Mouse (Mus musculus) right cerebral cortex, postnatal 10 days (tissue): ENCODE data around the gene Fam207a.

Source experiments
- DNase-seq, 2 experiments: peaks; one replicate each; pipeline ENCODE4 v3.0.0; 2021; ENCODE audit warnings: low spot score in 2 of 2

The Fam207a gene

GRCm38 (mm10) chr10:77455251-77456010 is 60.2 kb downstream of the Fam207a start:
- no peak for DNase-seq

GRCm38 (mm10) chr10:77454795-77455194 is 60.8 kb downstream of the Fam207a start:
- DNase-seq, result no peak

- no peak for DNase-seq
Observed at GRCm38 (mm10) chr10:77451822-77452221, 63.8 kb downstream of the Fam207a start.

- no peak for DNase-seq
Observed at GRCm38 (mm10) chr10:77450159-77450464, 65.5 kb downstream of the Fam207a start.

GRCm38 (mm10) chr10:77449315-77450158 is 66.0 kb downstream of the Fam207a start:
- DNase-seq, result no peak

GRCm38 (mm10) chr10:77448698-77449247 is 66.8 kb downstream of the Fam207a start:
- no peak for DNase-seq

DNA sequence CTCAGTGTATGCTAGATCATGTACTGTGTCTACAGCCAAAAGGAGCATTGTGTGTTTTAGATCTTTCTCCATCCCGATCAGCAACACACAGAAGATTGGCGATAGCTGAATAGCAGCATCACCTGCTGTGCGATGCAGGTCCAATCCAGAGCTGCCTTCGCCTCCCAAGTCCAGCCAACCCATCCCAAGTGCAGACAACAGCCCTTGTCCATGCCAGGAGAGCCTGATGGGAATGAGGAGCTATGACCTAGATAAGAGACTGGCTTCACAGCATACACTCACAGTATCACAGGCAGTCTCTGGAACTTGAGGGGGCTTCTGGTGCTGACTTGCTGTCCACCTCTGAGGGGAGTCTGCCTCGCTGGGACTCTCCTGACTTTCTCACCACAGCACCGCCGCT is 67.4 kb downstream of the Fam207a start:
- DNase-seq, result no peak

DNA sequence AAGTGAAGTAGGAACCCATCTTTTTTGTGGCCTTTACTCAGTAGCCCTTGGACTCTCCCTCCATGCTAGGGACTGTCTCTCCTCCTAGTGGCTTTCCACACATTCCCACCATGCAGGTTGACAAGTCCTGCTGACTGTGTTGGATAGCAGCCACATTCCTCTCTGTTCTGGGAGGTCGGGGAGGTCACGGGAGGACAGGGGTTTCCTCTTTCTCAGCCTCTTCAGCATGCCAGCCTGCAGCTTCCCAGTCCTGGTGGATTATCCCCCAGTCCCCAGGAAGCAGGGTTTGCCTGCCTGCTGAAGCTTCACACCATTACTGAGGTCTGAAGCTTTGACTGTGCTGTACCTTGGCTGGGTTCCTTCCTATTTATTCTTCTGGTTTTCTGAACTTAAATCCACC is 67.8 kb downstream of the Fam207a start:
- DNase-seq, result no peak

- no peak for DNase-seq
Observed at GRCm38 (mm10) chr10:77442250-77442649, 73.3 kb downstream of the Fam207a start.

DNA sequence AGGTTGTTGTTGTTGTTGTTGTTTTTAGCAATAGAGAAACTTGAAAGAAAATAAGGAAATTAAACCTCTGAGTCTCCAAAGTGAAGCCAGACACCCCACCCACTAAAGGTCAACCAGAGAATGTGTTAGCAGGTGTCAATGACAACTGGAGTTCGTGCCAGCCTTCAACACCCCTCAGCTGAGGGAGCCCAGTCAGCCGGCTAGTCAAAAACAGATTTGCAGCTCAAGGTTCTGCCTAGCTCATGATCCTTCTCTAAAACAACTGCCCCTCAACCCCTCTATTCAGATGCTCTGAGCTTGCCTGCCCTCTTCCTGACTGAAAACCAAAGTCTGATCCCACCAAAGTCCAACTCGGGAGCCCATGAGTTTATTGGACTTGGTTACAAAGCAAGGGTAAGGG is 73.8 kb downstream of the Fam207a start:
- DNase-seq, result no peak

GRCm38 (mm10) chr10:77440841-77441755 is 74.5 kb downstream of the Fam207a start:
- no peak for DNase-seq

GRCm38 (mm10) chr10:77440286-77440685 is 75.3 kb downstream of the Fam207a start:
- DNase-seq, result no peak

DNA sequence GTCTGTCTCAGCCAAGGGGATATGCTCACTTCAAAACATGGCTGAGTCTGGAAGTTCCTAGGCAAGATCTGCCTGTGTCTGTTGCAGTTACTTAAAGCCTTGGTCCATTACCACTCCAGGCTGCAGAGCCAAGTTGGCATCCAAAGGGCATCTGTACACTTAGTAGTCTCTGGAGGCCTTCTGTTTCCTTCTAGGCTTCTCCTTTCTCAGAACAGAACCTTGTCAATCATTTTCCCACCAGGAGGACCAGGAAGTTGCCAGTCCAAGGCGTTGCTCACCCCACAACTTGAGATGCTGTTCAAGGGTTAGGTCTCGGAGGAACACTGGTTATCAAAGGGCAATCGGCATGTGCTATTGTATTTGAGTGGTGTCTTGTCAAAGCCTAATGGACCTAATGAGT is 76.6 kb downstream of the Fam207a start:
- no peak for DNase-seq

- DNase-seq, result no peak
Observed at GRCm38 (mm10) chr10:77438021-77438420, 77.6 kb downstream of the Fam207a start.
